Mouse (Mus musculus) olfactory bulb, adult 2 months (tissue): Measurements from ENCODE around the gene Tnfaip8l2. TPM values are rescaled to one million over a fixed set of nuclear protein-coding genes. Genes with fewer than 3 reads are reported as not detected.
"Not testable (repeated sequence)": the region's sequence is repeated elsewhere in the genome, so short reads cannot be mapped to it uniquely, and the experiment has no call there.

Experiments used
- H3K27ac ChIP-seq: fragments of 200-500 bp; 2 replicates; pipeline ENCODE4 v1.5.1; 2012; ENCODE audit warnings: low read depth, low read length; ENCODE audit not compliant: insufficient read depth
- H3K4me1 ChIP-seq: fragments of 200-500 bp; 2 replicates; pipeline ENCODE4 v1.6.1; 2012; ENCODE audit warnings: low read length; ENCODE audit not compliant: control insufficient read depth, insufficient read depth
- H3K4me3 ChIP-seq: fragments of 200-500 bp; 2 replicates; pipeline ENCODE4 v1.5.1; 2012; ENCODE audit warnings: mild to moderate bottlenecking, low read depth, low read length, moderate library complexity; ENCODE audit not compliant: insufficient read depth
- CTCF ChIP-seq: fragments of 200-500 bp; IDR thresholded peaks from 2 replicates; pipeline ENCODE4 v1.5.1; 2012; ENCODE audit warnings: low read depth, mild to moderate bottlenecking, low read length, moderate library complexity; ENCODE audit not compliant: insufficient read depth
- POLR2A ChIP-seq: fragments of 200-500 bp; IDR thresholded peaks from 2 replicates; pipeline ENCODE4 v1.6.1; 2012; ENCODE audit warnings: mild to moderate bottlenecking, low read depth, low read length, moderate library complexity; ENCODE audit not compliant: insufficient read depth
- WGBS: fragments of 180-500 bp; shearing (Covaris S2); methylation state at CpG from one replicate; pipeline ENCODE4 v1.1.7; 2018; 5-methylcytosine and 5-hydroxymethylcytosine counted together
- polyA plus RNA-seq: library from polyadenylated mRNA; stranded (reverse); fragments of >200 nt; gene quantifications from 2 replicates; pipeline ENCODE4 v1.2.4, GENCODE M21; 2012; ENCODE audit warnings: low replicate concordance; ENCODE audit not compliant: missing spikeins, insufficient read depth, insufficient read length

Tnfaip8l2 gene
- polyA plus RNA-seq, 1 experiment: not detected

DNA sequence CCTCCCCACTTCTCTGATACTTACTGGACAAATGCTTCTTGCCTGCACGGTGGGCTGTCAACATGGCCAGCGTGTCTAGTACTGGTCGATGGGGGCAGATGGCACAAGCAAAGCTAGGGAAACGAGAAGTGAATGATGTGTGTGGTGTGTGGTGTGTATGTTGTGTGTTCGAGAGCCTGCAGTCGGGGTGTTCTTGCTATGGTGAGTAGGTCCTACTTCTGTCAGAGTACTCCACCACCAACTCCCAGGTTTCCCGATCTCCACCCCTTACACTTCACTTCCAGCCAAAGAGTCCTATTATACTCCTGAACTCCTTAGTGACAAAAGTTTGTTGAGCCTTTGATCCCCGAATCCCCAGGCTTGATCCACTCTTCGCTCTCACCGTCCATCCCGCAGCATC is 9.0 kb downstream of the Tnfaip8l2 start:
- WGBS: 58% methylated on average over 11 of the region's 11 CpGs
- TF ChIP-seq CTCF: no peak
- no peak for TF ChIP-seq POLR2A
- peak overlapping the region; percentile 57 for H3K4me3 ChIP-seq
- H3K27ac ChIP-seq: peak overlapping the region; percentile 63
- H3K4me1 ChIP-seq: peaks cover 3% of the 10 kb centered on the region

DNA sequence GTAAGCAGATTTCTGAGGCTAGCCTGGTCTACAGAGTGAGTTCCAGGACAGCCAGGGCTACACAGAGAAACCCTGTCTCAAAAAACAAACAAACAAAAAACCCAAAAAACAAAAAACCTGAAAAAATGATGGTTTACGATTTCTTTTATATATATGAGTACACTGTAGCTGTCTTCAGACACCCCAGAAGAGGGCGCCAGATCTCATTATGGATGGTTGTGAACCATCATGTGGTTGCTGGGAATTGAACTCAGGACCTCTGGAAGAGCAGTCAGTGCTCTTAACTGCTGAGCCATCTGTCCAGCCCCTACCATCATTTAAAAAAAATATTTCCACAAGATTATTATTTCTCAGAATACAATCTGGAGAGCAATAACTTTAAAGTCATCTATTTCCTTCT is 9.8 kb downstream of the Tnfaip8l2 start:
- H3K4me1 ChIP-seq, H3K27ac ChIP-seq, H3K4me3 ChIP-seq: not testable (repeated sequence)
- WGBS: 87% methylated on average over 2 of the region's 2 CpGs

DNA sequence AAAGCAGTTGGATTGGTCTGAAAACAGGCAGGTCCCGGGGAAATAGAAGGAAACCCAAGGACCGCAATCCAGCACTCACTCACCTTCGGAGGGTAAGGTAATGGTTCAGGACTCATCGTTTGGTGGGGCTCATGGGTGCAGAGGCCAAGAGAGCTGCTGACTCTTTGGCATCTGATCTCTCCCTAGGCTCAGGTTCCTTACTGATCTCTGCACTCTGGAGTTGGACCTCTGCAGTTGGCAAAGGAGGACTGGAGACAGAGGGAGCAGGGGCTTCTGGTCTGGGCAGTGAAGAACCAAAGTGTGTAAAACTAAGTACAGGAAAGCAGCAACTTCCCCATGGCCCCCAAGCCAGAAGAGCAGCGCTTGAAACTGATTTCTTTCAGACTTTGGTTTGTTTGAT is 12.1 kb downstream of the Tnfaip8l2 start:
- WGBS: 88% methylated on average over 5 of the region's 5 CpGs
- TF ChIP-seq POLR2A: no peak
- no peak for TF ChIP-seq CTCF
- Histone ChIP-seq H3K27ac (no peak overlapping the region), H3K4me1 (peaks cover 4% of the 10 kb centered on the region), H3K4me3 (no peak overlapping the region)

- TF ChIP-seq POLR2A (no peak), CTCF (no peak)
- WGBS: 37% methylated on average over 6 of the region's 6 CpGs
- H3K4me1 ChIP-seq: peaks cover 9% of the 10 kb centered on the region
- H3K27ac ChIP-seq: no peak overlapping the region
- H3K4me3 ChIP-seq: no peak overlapping the region
These were observed 12.9 kb downstream of the Tnfaip8l2 start for GRCm38 (mm10) chr3:95129226-95129651.

GRCm38 (mm10) chr3:95124972-95125371 is 17.2 kb downstream of the Tnfaip8l2 start:
- WGBS: 3% methylated on average over 5 of the region's 5 CpGs
- H3K4me1 ChIP-seq: peaks cover 7% of the 10 kb centered on the region
- peak overlapping the region; percentile 33; the same call in 1 of the 2 replicates for H3K27ac ChIP-seq
- TF ChIP-seq POLR2A: no peak
- no peak for TF ChIP-seq CTCF
- H3K4me3 ChIP-seq: no peak overlapping the region

DNA sequence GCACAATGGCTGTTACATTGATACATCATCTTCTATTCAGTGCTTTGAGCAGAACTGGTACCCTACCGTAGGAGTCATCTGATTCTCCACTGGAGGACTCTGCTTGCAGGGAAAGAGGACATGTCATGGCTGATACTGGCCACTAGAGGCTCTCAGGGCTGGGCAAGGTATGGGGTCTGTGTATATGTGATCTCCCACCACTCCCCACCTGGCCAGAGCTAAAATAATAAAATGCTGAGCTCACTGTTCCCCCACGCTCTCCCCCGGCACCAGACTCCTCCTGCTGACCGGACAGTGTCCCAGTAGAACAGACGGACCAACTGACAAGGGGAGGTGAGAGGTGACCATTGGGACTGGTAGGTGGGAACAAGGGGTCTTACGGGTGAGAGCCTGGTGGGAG is 17.9 kb downstream of the Tnfaip8l2 start, which contains the start of gene Tmod4:
Tmod4 (plus strand) TSS at position 231 of the 400 bp plus-strand sequence.
- no peak; the same call in 1 of the 2 replicates for TF ChIP-seq CTCF
- no peak for TF ChIP-seq POLR2A
- WGBS: 64% methylated on average over 6 of the region's 6 CpGs
- no peak within 1 kb of the TSS for H3K4me3 ChIP-seq
- peaks cover 7% of the 10 kb centered on the region for H3K4me1 ChIP-seq
- H3K27ac ChIP-seq: peak within 1 kb of the TSS; percentile 33

DNA sequence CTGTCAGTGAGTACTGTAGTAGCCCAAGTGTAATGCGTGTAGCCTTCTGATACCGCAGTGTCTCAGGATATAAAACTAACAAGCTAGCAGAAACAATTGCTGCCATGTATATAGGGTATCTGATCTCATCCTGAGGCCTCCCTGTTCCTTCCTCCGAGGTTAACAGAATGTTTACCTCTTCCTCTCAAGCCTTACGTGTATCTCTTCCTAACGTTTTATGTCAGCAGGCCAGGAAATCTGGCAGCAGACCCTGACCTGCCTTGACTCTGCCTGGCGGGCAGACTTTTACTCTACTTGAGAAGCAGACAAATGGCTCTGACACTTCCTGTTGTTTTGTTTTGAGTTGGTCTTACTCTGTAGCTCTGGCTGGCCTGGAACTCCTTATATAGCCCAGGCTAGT is 20.6 kb downstream of the Tnfaip8l2 start:
- TF ChIP-seq CTCF (no peak), POLR2A (no peak)
- Histone ChIP-seq H3K27ac (no peak overlapping the region), H3K4me3 (no peak overlapping the region), H3K4me1 (peaks cover 7% of the 10 kb centered on the region)
- 80% methylated on average over 6 of the region's 6 CpGs for WGBS

- 93% methylated on average over 2 of the region's 2 CpGs for WGBS
- Histone ChIP-seq H3K4me3 (no peak overlapping the region), H3K27ac (no peak overlapping the region), H3K4me1 (no peaks in the 10 kb centered on the region)
- TF ChIP-seq POLR2A: no peak
- TF ChIP-seq CTCF: no peak
These were observed 24.4 kb downstream of the Tnfaip8l2 start for GRCm38 (mm10) chr3:95117751-95118150.

- Histone ChIP-seq H3K4me3 (no peak overlapping the region), H3K4me1 (no peaks in the 10 kb centered on the region), H3K27ac (no peak overlapping the region)
- TF ChIP-seq CTCF (no peak), POLR2A (no peak)
- 97% methylated on average over 1 of the region's 1 CpGs for WGBS
These were observed 29.4 kb downstream of the Tnfaip8l2 start for GRCm38 (mm10) chr3:95112760-95113159.
